Mouse (Mus musculus) neural tube, embryonic 12.5 days (tissue): Measurements from ENCODE around the gene Ak2. TPM values are rescaled to one million over a fixed set of nuclear protein-coding genes. Genes with fewer than 3 reads are reported as not detected.

ENCODE experiments used
- ATAC-seq: fragments of 200-750 bp; cut with Nextera tagmentation; 2 replicates; pipeline ENCODE4 v1.8.0; 2017; ENCODE audit warnings: low read depth, mild to moderate bottlenecking, moderate TSS enrichment, moderate library complexity; ENCODE audit not compliant: low FRiP score
- H3K27ac ChIP-seq: fragments of 300-500 bp; sonication (generic); 2 replicates; pipeline ENCODE4 v1.5.1; 2016
- H3K27me3 ChIP-seq: fragments of 300-500 bp; sonication (generic); replicated peaks from 2 replicates; pipeline ENCODE4 v1.6.1; 2016; ENCODE audit warnings: mild to moderate bottlenecking
- H3K36me3 ChIP-seq: fragments of 300-500 bp; sonication (generic); 2 replicates; pipeline ENCODE4 v1.6.1; 2016; ENCODE audit warnings: mild to moderate bottlenecking
- H3K4me1 ChIP-seq: fragments of 300-500 bp; sonication (generic); 2 replicates; pipeline ENCODE4 v1.6.1; 2016
- H3K4me2 ChIP-seq: fragments of 300-500 bp; sonication (generic); replicated peaks from 2 replicates; pipeline ENCODE4 v1.6.1; 2016; ENCODE audit warnings: mild to moderate bottlenecking
- H3K4me3 ChIP-seq: fragments of 300-500 bp; sonication (generic); 2 replicates; pipeline ENCODE4 v1.5.1; 2016
- H3K9ac ChIP-seq: fragments of 300-500 bp; sonication (generic); 2 replicates; pipeline ENCODE4 v1.6.1; 2016; ENCODE audit warnings: mild to moderate bottlenecking
- H3K9me3 ChIP-seq: fragments of 300-500 bp; sonication (generic); 2 replicates; pipeline ENCODE4 v1.6.1; 2016; ENCODE audit warnings: mild to moderate bottlenecking
- WGBS: fragments of 180-500 bp; shearing (Covaris S2); methylation state at CpG from one replicate; pipeline ENCODE4 v1.1.7; 2016; 5-methylcytosine and 5-hydroxymethylcytosine counted together
- polyA plus RNA-seq: library from polyadenylated mRNA; unstranded; fragments of >200 nt; fragmentation: Nextera tagmentation; extraction: Ambion mirVana; gene quantifications from 2 replicates; pipeline ENCODE4 v1.2.1, GENCODE M21; 2016

Ak2 gene
- polyA plus RNA-seq, 1 experiment from 2014 or later: 124 TPM

- Histone ChIP-seq H3K4me3 (no peak overlapping the region), H3K9ac (no peak overlapping the region), H3K4me2 (no peak overlapping the region), H3K27ac (no peak overlapping the region), H3K9me3 (no peaks in the 10 kb centered on the region), H3K36me3 (peaks cover 13% of the 10 kb centered on the region), H3K27me3 (no peaks in the 10 kb centered on the region), H3K4me1 (peaks cover 20% of the 10 kb centered on the region)
- WGBS: 65% methylated on average over 7 of the region's 7 CpGs
- ATAC-seq: no peak
Observed at GRCm38 (mm10) chr4:128995238-128995637, 3.5 kb downstream of the Ak2 start.

- no peaks in the 10 kb centered on the region for H3K9me3 ChIP-seq
- 61% methylated on average over 8 of the region's 8 CpGs for WGBS
- H3K4me1 ChIP-seq: peaks cover 20% of the 10 kb centered on the region
- H3K9ac ChIP-seq: no peak overlapping the region
- no peak overlapping the region for H3K4me3 ChIP-seq
- peaks cover 33% of the 10 kb centered on the region for H3K36me3 ChIP-seq
- no peaks in the 10 kb centered on the region for H3K27me3 ChIP-seq
- no peak overlapping the region for H3K4me2 ChIP-seq
- H3K27ac ChIP-seq: no peak overlapping the region
- ATAC-seq: no peak
Observed at GRCm38 (mm10) chr4:128997258-128997657, 5.5 kb downstream of the Ak2 start.

- Histone ChIP-seq H3K4me2 (no peak overlapping the region), H3K27me3 (no peaks in the 10 kb centered on the region), H3K9ac (no peak overlapping the region), H3K36me3 (peaks cover 44% of the 10 kb centered on the region), H3K27ac (no peak overlapping the region), H3K4me1 (peaks cover 18% of the 10 kb centered on the region), H3K4me3 (no peak overlapping the region), H3K9me3 (no peaks in the 10 kb centered on the region)
- no peak for ATAC-seq
- 91% methylated on average over 8 of the region's 8 CpGs for WGBS
Observed at GRCm38 (mm10) chr4:128998401-128998800, 6.6 kb downstream of the Ak2 start.

- Histone ChIP-seq H3K36me3 (peaks cover 58% of the 10 kb centered on the region), H3K4me1 (peaks cover 3% of the 10 kb centered on the region; the same call in 1 of the 2 replicates), H3K4me3 (no peak overlapping the region), H3K9me3 (no peaks in the 10 kb centered on the region), H3K27me3 (no peaks in the 10 kb centered on the region), H3K27ac (no peak overlapping the region), H3K9ac (no peak overlapping the region), H3K4me2 (no peak overlapping the region)
- 93% methylated on average over 3 of the region's 3 CpGs for WGBS
- ATAC-seq: no peak
Observed at GRCm38 (mm10) chr4:129000786-129001185, 9.0 kb downstream of the Ak2 start.

- ATAC-seq: no peak
- 90% methylated on average over 8 of the region's 8 CpGs for WGBS
- peaks cover 82% of the 10 kb centered on the region for H3K36me3 ChIP-seq
Observed at GRCm38 (mm10) chr4:129003720-129004119, 12.0 kb downstream of the Ak2 start.

GRCm38 (mm10) chr4:129008006-129008519 lies 16.3 kb downstream of the Ak2 start:
- no peak overlapping the region for H3K4me3 ChIP-seq
- H3K36me3 ChIP-seq: peaks cover 53% of the 10 kb centered on the region
- H3K9me3 ChIP-seq: no peaks in the 10 kb centered on the region
- H3K4me2 ChIP-seq: no peak overlapping the region
- 84% methylated on average over 12 of the region's 12 CpGs for WGBS
- H3K9ac ChIP-seq: no peak overlapping the region
- H3K27ac ChIP-seq: no peak overlapping the region
- ATAC-seq: no peak
- H3K27me3 ChIP-seq: no peaks in the 10 kb centered on the region
- H3K4me1 ChIP-seq: 0 out of 2 replicates have a peak, but pooled peaks cover 5% of the 10 kb centered on the region

More at GRCm38 (mm10) chr4:129003720-129004119, 12.0 kb downstream of the Ak2 start:
- H3K9ac ChIP-seq: no peak overlapping the region
- no peaks in the 10 kb centered on the region for H3K9me3 ChIP-seq
- H3K4me3 ChIP-seq: no peak overlapping the region
- no peak overlapping the region for H3K27ac ChIP-seq
- no peaks in the 10 kb centered on the region for H3K27me3 ChIP-seq
- no peak overlapping the region for H3K4me2 ChIP-seq
- H3K4me1 ChIP-seq: peaks cover under 1% of the 10 kb centered on the region; the same call in 1 of the 2 replicates

GRCm38 (mm10) chr4:129008672-129009071 lies 16.9 kb downstream of the Ak2 start:
- Histone ChIP-seq H3K9me3 (no peaks in the 10 kb centered on the region), H3K4me1 (0 out of 2 replicates have a peak, but pooled peaks cover 5% of the 10 kb centered on the region), H3K4me2 (no peak overlapping the region), H3K9ac (no peak overlapping the region), H3K27ac (no peak overlapping the region), H3K36me3 (peaks cover 47% of the 10 kb centered on the region), H3K4me3 (no peak overlapping the region), H3K27me3 (no peaks in the 10 kb centered on the region)
- WGBS: 79% methylated on average over 3 of the region's 3 CpGs
- ATAC-seq: no peak

- no peak overlapping the region for H3K4me3 ChIP-seq
- H3K36me3 ChIP-seq: peaks cover 42% of the 10 kb centered on the region
- 64% methylated on average over 5 of the region's 5 CpGs for WGBS
- no peak overlapping the region for H3K27ac ChIP-seq
- no peaks in the 10 kb centered on the region for H3K9me3 ChIP-seq
- H3K9ac ChIP-seq: no peak overlapping the region
- no peaks in the 10 kb centered on the region for H3K27me3 ChIP-seq
- 0 out of 2 replicates have a peak, but pooled peaks cover 5% of the 10 kb centered on the region for H3K4me1 ChIP-seq
- H3K4me2 ChIP-seq: no peak overlapping the region
- no peak for ATAC-seq
Observed at GRCm38 (mm10) chr4:129009521-129009920, 17.8 kb downstream of the Ak2 start.

GRCm38 (mm10) chr4:129011604-129012121 lies 19.9 kb downstream of the Ak2 start:
- ATAC-seq: no peak
- Histone ChIP-seq H3K9me3 (no peaks in the 10 kb centered on the region), H3K27ac (no peak overlapping the region), H3K4me1 (0 out of 2 replicates have a peak, but pooled peaks cover 5% of the 10 kb centered on the region), H3K4me2 (no peak overlapping the region), H3K9ac (no peak overlapping the region), H3K4me3 (no peak overlapping the region), H3K36me3 (peaks cover 31% of the 10 kb centered on the region), H3K27me3 (no peaks in the 10 kb centered on the region)
- 51% methylated on average over 15 of the region's 15 CpGs for WGBS

GRCm38 (mm10) chr4:129013151-129013864 lies 21.6 kb downstream of the Ak2 start:
- Histone ChIP-seq H3K27ac (no peak overlapping the region), H3K27me3 (no peaks in the 10 kb centered on the region), H3K9me3 (no peaks in the 10 kb centered on the region), H3K4me1 (0 out of 2 replicates have a peak, but pooled peaks cover 5% of the 10 kb centered on the region), H3K4me3 (no peak overlapping the region), H3K9ac (no peak overlapping the region), H3K36me3 (peaks cover 15% of the 10 kb centered on the region), H3K4me2 (no peak overlapping the region)
- 58% methylated on average over 10 of the region's 10 CpGs for WGBS
- ATAC-seq: no peak

- Histone ChIP-seq H3K9ac (no peak overlapping the region), H3K36me3 (no peaks in the 10 kb centered on the region), H3K27me3 (no peaks in the 10 kb centered on the region), H3K4me1 (no peaks in the 10 kb centered on the region), H3K4me2 (no peak overlapping the region), H3K27ac (no peak overlapping the region), H3K4me3 (no peak overlapping the region), H3K9me3 (no peaks in the 10 kb centered on the region)
- 44% methylated on average over 4 of the region's 4 CpGs for WGBS
- ATAC-seq: no peak
Observed at GRCm38 (mm10) chr4:129016329-129016728, 24.6 kb downstream of the Ak2 start.

- no peak overlapping the region for H3K27ac ChIP-seq
- H3K36me3 ChIP-seq: no peaks in the 10 kb centered on the region
- no peak overlapping the region for H3K4me3 ChIP-seq
- no peak overlapping the region for H3K9ac ChIP-seq
- H3K4me1 ChIP-seq: no peaks in the 10 kb centered on the region
- no peaks in the 10 kb centered on the region for H3K27me3 ChIP-seq
- 89% methylated on average over 10 of the region's 10 CpGs for WGBS
- no peak for ATAC-seq
- H3K4me2 ChIP-seq: no peak overlapping the region
- H3K9me3 ChIP-seq: no peaks in the 10 kb centered on the region
Observed at GRCm38 (mm10) chr4:129017150-129017549, 25.4 kb downstream of the Ak2 start.
